Mouse (Mus musculus): ENCODE measurements at regions not wholly inside any gene's neighbourhood (a gene's known extent, or its start where the extent isn't known, plus 50 kb on each side); places are given as distances from the start of the nearest gene placed in this dataset.

DNA sequence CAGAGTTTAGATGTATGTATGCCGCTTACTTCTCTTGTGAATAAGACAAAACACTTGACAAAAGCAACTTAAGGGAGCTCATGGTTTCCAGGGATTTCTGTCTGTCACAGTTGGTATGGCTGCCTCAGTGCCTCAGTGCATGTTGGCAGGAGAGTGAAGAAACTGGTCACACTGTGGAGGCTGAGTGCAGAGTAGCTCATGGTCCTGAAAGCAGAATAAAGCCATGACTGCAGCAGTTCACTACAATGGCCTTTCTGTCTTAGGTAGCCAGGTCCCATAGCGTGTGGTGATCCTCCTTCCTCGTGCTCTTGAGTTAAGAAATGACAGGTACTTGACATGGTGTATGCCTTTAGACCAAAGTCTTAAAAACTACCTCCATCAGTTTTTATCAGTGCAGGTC, 178.0 kb upstream of the Marcks start:
- whole genome bisulfite sequencing (ENCODE audit: insufficient replicate concordance) = 67% methylated on average over 3 of the region's 3 CpGs
- H3K36me3 ChIP-seq = no peaks in the 10 kb centered on the region
- H3K27ac ChIP-seq = no peak overlapping the region
- no peaks in the 10 kb centered on the region for H3K9me3 ChIP-seq (replicated peaks)
- H3K4me1 ChIP-seq = no peaks in the 10 kb centered on the region
- no peak overlapping the region for H3K4me3 ChIP-seq
- no peak overlapping the region for H3K9ac ChIP-seq
- no peak overlapping the region for H3K4me2 ChIP-seq
- no peak for ATAC-seq
- H3K27me3 ChIP-seq (replicated peaks) = no peaks in the 10 kb centered on the region

DNA sequence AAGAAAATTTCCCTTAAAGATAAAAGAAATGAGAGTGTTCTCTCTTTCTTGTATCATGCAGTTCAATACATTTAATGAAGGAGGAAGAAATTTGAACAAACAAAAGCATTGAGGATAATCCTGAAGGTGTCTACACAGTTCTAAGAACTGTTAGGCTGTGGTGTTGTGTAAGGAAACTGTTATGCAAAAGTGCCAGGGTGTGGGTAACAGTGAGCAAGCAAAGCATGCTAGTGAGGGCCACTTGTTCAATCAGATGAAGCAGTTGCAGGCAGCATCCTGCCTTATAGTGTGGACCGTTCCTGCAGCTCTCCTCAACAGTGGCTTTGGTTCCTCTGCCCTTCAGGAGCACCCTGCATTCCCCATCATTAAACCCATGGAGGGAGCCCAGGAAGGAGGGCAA, 177.1 kb upstream of the Marcks start:
- Histone ChIP-seq H3K4me3 (no peak overlapping the region), H3K9me3 (replicated peaks) (no peaks in the 10 kb centered on the region), H3K4me1 (no peaks in the 10 kb centered on the region), H3K27me3 (replicated peaks) (no peaks in the 10 kb centered on the region), H3K9ac (no peak overlapping the region), H3K4me2 (no peak overlapping the region), H3K36me3 (no peaks in the 10 kb centered on the region), H3K27ac (no peak overlapping the region)
- WGBS (ENCODE audit: insufficient replicate concordance) = 78% methylated on average over 1 of the region's 1 CpGs
- no peak for ATAC-seq

GRCm38 (mm10) chr10:37314746-37315430, 176.2 kb upstream of the Marcks start:
- Histone ChIP-seq H3K27ac (no peak overlapping the region), H3K27me3 (replicated peaks) (no peaks in the 10 kb centered on the region), H3K4me1 (no peaks in the 10 kb centered on the region), H3K4me3 (no peak overlapping the region), H3K36me3 (no peaks in the 10 kb centered on the region), H3K4me2 (no peak overlapping the region), H3K9ac (no peak overlapping the region), H3K9me3 (replicated peaks) (no peaks in the 10 kb centered on the region)
- 66% methylated on average over 5 of the region's 5 CpGs for WGBS (ENCODE audit: insufficient replicate concordance)
- no peak for ATAC-seq

DNA sequence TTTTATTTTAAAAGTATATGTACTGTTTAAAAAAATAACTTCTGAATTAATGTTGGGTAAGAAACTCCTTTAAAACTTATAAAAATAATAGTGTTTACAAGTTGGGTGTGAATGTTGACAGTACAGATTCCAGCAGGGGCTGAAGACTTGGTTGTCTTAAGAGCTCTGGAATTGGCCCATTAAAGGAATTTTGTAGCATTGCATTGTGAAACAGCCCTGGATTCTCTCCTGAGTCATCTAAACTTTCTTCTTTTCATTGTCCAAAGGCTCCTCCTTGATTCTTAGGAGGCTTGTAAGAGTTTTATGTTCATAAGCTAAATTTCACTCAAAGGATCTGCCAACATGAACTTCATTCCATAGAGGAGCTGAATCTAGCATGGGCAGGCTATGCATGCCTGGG, 174.7 kb upstream of the Marcks start:
- Histone ChIP-seq H3K36me3 (no peaks in the 10 kb centered on the region), H3K4me2 (no peak overlapping the region), H3K4me3 (no peak overlapping the region), H3K9me3 (replicated peaks) (no peaks in the 10 kb centered on the region), H3K27me3 (replicated peaks) (no peaks in the 10 kb centered on the region), H3K9ac (no peak overlapping the region), H3K4me1 (no peaks in the 10 kb centered on the region), H3K27ac (no peak overlapping the region)
- ATAC-seq = no peak

GRCm38 (mm10) chr10:37310266-37310945, 171.7 kb upstream of the Marcks start:
- no peaks in the 10 kb centered on the region for H3K9me3 ChIP-seq (replicated peaks)
- no peak overlapping the region for H3K27ac ChIP-seq
- no peak overlapping the region for H3K4me3 ChIP-seq
- H3K4me1 ChIP-seq = no peaks in the 10 kb centered on the region
- H3K4me2 ChIP-seq = no peak overlapping the region
- WGBS (ENCODE audit: insufficient replicate concordance) = 59% methylated on average over 2 of the region's 2 CpGs
- no peaks in the 10 kb centered on the region for H3K27me3 ChIP-seq (replicated peaks)
- no peaks in the 10 kb centered on the region for H3K36me3 ChIP-seq
- ATAC-seq = no peak
- no peak overlapping the region for H3K9ac ChIP-seq

- Histone ChIP-seq H3K9ac (no peak overlapping the region), H3K4me1 (no peaks in the 10 kb centered on the region), H3K36me3 (no peaks in the 10 kb centered on the region), H3K9me3 (replicated peaks) (no peaks in the 10 kb centered on the region), H3K27me3 (replicated peaks) (no peaks in the 10 kb centered on the region), H3K4me2 (no peak overlapping the region), H3K27ac (no peak overlapping the region), H3K4me3 (no peak overlapping the region)
- no peak for ATAC-seq
- 23% methylated on average over 2 of the region's 2 CpGs for WGBS (ENCODE audit: insufficient replicate concordance)
Measured at GRCm38 (mm10) chr10:37304656-37305055, 165.9 kb upstream of the Marcks start.

- Histone ChIP-seq H3K27me3 (replicated peaks) (no peaks in the 10 kb centered on the region), H3K27ac (no peak overlapping the region), H3K9me3 (replicated peaks) (no peaks in the 10 kb centered on the region), H3K36me3 (no peaks in the 10 kb centered on the region), H3K4me1 (no peaks in the 10 kb centered on the region), H3K9ac (no peak overlapping the region), H3K4me2 (no peak overlapping the region), H3K4me3 (no peak overlapping the region)
- no peak for ATAC-seq
- WGBS (ENCODE audit: insufficient replicate concordance) = 86% methylated on average over 5 of the region's 5 CpGs
Measured at GRCm38 (mm10) chr10:37300181-37300889, 161.6 kb upstream of the Marcks start.

DNA sequence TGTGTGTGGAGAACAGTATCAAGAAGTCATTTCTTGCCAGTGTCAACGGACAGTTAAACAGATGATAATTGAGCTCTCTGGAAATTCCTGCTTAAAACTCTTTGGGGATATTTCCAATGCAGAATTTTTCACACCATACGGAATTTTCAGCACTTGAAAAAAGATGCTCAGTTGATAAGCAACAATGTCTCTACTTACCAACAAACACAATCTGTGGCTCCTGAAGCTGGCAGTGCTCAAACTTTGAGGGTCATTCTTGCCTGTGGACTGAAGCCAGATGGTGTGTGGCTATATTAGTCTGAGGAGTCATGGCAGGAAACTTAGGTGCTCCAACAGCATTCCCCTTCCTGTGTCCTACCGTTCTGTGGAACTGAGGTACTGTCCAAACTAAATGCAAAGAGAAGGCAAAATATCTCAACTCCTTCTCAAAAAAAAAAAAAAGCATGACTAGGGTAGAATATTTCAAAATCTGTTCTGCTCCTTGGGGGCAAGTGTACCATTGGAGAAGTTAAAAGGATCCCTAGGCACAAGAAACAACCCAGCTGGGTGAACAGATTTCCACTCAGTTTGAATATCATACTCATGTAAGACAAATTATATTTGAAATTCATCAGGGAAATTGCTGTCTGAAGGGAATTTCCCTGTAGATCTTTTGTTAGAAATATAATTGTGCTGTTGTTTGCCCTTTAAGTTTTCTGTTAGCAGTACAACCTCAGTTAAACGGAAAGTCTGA, 160.1 kb upstream of the Marcks start:
- Histone ChIP-seq H3K36me3 (no peaks in the 10 kb centered on the region), H3K9me3 (replicated peaks) (no peaks in the 10 kb centered on the region), H3K4me3 (no peak overlapping the region), H3K4me2 (no peak overlapping the region), H3K27ac (no peak overlapping the region), H3K27me3 (replicated peaks) (no peaks in the 10 kb centered on the region), H3K9ac (no peak overlapping the region), H3K4me1 (no peaks in the 10 kb centered on the region)
- WGBS (ENCODE audit: insufficient replicate concordance) = 64% methylated on average over 4 of the region's 4 CpGs
- no peak for ATAC-seq

GRCm38 (mm10) chr10:37294231-37294630, 155.5 kb upstream of the Marcks start:
- ATAC-seq = no peak
- Histone ChIP-seq H3K9ac (no peak overlapping the region), H3K4me3 (no peak overlapping the region), H3K27me3 (replicated peaks) (no peaks in the 10 kb centered on the region), H3K36me3 (no peaks in the 10 kb centered on the region), H3K4me1 (peaks cover 13% of the 10 kb centered on the region; the same call in 1 of the 2 replicates), H3K27ac (no peak overlapping the region), H3K9me3 (replicated peaks) (no peaks in the 10 kb centered on the region), H3K4me2 (no peak overlapping the region)

GRCm38 (mm10) chr10:37293292-37293691, 154.6 kb upstream of the Marcks start:
- Histone ChIP-seq H3K9me3 (replicated peaks) (no peaks in the 10 kb centered on the region), H3K4me1 (peaks cover 13% of the 10 kb centered on the region; the same call in 1 of the 2 replicates), H3K9ac (no peak overlapping the region), H3K27me3 (replicated peaks) (no peaks in the 10 kb centered on the region), H3K27ac (no peak overlapping the region), H3K36me3 (no peaks in the 10 kb centered on the region), H3K4me2 (no peak overlapping the region), H3K4me3 (no peak overlapping the region)
- ATAC-seq = no peak; the same call in 1 of the 2 replicates
- 24% methylated on average over 1 of the region's 1 CpGs for WGBS (ENCODE audit: insufficient replicate concordance)

DNA sequence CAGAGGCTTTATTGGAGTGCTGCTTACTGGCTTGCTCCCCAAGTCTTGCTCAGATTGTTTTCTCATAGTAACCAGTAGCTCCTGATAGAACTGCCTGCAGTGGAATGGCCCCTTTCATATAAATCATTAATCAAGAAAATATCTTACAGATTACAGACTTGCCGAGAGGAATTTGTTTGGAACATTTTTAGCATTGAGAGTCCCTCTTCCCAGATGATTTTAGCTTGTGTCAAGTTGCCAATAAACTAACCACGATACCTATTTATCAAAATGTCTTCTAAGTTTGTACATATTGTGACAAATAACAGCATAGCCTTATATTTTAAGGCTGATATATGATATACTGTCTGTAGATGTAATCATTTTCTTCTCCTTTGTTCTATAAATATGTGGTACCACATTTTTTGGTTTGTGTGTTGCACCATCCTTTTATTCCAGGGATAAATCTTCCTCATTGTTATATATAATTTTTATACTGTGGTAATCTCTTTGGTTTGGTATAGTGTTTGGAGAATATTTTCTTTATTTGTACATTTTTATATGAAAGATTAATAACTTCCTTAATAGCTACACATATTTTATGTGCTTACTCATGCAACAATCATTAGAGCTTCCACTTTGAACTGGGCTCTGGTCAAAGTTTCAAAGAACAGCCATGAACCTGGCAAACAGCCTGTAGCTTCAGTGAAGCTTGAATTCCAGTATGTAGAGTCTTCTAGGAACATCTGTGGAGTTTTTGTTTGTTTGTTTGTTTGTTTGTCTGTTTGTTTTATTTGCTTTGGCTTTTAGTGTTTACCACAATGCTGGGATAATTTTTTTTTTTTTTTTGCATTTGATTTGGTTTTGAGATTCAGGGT, 153.1 kb upstream of the Marcks start:
- peaks cover 13% of the 10 kb centered on the region; the same call in 1 of the 2 replicates for H3K4me1 ChIP-seq
- H3K27ac ChIP-seq = no peak overlapping the region
- H3K4me3 ChIP-seq = no peak overlapping the region
- ATAC-seq = no peak
- no peak overlapping the region for H3K9ac ChIP-seq
- H3K27me3 ChIP-seq (replicated peaks) = no peaks in the 10 kb centered on the region
- no peak overlapping the region for H3K4me2 ChIP-seq
- no peaks in the 10 kb centered on the region for H3K9me3 ChIP-seq (replicated peaks)
- WGBS (ENCODE audit: insufficient replicate concordance) = 80% methylated on average over 2 of the region's 2 CpGs
- no peaks in the 10 kb centered on the region for H3K36me3 ChIP-seq

Measured in liver, embryonic 12.5 days (tissue).